Mouse (Mus musculus): Measurements from ENCODE around the gene Taf6l.

DNA sequence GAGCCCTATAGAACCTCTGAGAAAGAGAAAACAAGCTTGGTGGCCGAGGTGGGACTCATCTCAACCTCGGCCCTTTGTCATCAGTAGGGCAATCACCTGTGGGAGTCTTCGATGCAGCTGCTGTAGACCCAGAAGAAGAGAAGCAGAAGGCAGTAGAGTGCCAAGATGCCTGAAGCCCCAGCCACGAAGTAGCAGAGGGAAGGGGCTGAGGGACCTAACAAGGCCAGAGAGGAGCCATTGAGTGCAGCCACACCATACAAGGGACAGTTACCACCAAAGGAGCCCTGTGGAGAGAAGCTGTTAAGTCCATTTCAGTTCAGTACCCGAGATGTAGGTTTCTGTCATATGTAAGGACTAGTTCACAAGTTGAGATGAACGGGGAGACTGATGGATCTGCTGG, 12.8 kb downstream of the Taf6l start:
- TF ChIP-seq FLI1 (IDR thresholded peaks at IDR 0.05; ENCODE audit: low read length) (no peak), GATA1 (IDR thresholded peaks at IDR 0.05; ENCODE audit: borderline replicate concordance, low read length) (no peak)
